Mouse (Mus musculus) lung, postnatal 14 days (tissue): ENCODE results near the gene Pcx.

Source experiments
- DNase-seq: peaks from one replicate; pipeline ENCODE4 v3.0.0; 2021

The Pcx gene

DNA sequence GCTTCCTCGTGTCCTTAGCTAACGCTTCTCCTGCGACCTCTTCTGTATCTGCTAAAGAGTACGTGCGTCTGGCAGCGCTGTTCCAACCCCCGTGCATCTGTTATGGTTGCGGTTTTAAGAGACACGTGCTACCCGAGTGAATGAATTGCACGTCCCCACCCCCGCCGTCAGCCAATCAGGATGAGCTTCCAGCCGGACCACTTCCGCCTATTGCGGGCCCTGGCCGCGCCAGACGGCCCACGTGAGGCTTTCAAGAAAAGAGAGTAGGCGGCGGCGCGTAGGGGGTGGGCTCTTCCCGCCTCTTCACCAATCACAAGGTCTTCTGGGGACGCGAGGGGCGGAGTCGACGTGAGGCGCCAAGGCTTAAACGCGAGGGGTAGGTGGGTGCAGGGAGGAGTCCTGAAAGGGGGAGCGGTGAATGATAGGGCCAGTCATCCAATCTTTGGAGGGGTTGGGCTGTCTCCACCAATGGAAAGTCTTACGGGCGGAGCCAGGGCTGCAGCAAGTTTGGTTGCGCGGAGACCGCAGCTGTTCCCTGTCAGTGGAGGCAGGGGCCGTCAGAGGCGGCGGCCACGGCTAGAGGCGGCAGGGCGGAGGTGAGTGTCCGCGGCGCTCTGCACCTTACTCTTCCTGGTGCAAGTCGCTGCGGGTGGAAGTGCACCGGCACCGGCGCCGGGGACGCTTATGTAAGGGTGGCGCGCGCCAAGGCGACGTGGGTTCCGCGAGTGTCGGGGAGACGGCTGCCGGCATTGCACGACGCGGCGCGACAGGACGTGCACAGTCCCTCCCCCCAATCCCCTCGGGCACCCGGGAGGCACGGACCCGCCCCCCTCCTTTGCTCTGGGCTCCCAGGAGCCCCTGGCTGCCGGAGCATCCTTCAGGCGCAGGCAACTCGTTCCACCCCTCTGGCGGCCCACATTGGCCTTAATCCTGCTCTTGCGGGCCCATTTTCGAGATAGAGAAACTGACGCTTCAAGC is at the start of gene Pcx:
Gene Pcx, plus strand, starts transcription at position 487 of the 978 bp plus-strand sequence.
- DNase-seq, result peak; percentile 98

DNA sequence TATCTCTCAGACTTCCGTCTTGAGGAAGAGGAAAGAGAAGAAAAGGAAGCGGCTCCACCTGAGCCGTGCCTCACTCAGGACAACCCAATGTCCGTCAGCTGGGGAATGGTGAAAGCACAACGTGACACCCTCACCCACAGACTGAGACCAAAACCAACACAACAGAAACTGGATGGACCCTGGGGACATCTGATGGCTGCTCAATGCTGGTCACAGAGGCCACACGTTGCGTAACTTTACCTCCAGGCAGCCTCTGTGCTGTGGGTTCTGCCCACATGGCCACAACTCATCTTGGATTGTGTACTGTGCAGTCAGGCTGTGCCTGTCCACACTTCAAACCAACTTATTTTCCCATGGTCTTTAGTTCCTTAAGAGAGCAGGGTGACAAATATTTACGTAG is 48.3 kb upstream of the Pcx start:
- DNase-seq, result no peak

DNA sequence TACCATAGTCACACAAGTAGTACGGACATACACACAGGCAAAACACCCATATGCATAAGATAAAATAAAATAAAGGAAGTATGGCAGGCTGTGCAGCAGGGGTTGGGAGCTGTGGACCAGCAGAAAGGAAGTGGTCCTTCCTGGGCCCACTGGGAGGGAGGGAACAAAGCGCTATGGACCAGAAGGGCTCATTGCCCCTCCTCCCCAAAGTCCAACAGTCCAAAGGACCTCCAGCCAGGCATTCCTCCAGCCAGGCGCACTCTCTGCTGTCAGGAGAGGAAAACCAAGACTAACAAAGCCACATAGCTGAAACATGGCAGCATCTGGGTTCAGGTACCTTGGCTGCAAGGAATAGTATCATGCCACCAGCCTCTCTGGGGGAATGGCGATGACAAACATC is 45.6 kb upstream of the Pcx start:
- DNase-seq, result no peak

DNA sequence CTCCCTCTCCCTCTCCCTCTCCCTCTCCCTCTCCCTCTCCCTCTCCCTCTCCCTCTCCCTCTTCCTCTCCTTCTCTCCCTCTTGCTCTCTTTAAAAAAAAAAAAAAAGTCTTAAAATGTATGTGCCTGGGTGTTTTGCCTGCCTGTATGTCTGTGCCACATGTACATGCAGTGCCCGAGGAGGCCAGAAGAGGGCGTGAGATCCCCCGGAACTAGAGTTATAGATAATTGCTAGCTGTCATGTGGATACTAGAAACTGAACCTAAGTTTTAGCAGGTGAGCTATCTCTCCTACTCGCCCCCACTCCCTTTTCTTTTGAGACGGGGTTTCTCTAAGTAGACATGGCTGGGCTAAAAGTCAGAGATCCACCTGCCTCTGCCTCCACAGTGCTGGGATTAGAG is 41.9 kb upstream of the Pcx start:
- peak; percentile 25 for DNase-seq

DNA sequence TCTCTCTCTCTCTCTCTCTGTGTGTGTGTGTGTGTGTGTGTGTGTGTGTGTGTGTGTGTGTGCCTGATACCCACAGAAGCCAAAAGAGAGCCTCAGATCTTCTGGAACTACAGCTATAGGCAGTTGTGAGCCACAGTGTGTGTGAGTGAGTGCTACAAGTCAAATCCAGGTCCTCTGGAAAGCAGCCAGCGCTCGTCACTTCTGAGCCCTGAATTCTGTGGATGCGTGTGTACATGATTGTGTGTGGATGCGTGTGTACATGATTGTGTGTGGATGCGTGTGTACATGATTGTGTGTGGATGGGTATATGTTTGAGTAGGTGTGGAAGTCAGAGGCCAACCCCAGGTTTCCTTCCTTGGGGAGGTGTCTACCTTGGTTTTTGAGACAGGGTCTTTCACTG is 36.7 kb upstream of the Pcx start:
- DNase-seq, result no peak

DNA sequence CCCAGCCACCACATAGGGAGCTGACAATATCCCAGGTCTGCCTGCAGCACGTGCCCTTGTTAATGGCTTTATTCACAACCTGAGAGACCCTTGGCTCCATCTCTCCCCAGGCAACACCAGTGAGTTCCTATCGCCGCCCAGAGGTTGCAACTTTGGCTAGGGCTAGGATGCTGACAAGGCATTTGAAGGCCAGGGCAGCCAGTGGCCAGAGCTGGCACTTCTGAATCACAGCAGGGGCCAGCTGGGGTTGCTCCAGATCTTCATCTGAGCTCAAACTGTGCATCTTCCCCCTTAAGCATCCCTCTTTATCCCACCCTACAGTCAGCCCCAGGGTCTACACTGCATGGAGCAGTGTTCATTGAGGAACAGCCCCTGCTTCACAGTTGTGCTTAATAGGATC is 35.5 kb upstream of the Pcx start:
- DNase-seq, result no peak

DNA sequence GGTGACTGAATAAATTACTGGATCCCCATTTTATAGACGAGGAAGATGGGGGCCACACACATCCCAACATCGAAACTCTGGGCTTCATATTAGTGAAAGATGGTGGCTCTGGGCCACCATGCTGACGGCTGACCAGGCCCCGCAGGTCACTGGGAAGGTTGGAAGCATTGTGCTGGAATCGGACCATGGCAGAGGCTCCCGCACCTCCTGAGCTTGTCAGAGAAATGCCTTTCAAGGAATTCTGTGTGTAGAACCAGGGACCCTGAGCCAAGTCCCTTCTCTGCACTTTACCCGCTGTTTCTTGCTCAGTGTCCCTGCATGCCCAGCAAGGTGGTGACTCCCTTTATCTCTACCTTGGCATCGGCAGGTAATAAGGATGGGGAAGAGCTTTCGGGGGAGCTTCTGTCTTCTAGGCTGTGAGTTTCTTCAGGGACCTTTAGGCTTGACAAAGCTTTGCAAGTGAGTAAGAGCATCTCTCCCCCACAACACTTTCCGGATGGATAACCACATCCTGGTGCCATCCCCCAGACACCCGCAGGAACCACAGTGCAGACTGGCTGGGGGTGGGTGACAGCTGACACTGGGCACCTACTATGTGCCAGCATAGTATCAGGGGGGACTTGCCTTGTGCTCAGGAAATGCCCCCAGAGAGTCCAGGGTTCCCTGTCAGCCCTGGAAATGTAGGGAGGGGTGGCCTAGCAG is 34.9 kb upstream of the Pcx start:
- DNase-seq, result no peak

DNA sequence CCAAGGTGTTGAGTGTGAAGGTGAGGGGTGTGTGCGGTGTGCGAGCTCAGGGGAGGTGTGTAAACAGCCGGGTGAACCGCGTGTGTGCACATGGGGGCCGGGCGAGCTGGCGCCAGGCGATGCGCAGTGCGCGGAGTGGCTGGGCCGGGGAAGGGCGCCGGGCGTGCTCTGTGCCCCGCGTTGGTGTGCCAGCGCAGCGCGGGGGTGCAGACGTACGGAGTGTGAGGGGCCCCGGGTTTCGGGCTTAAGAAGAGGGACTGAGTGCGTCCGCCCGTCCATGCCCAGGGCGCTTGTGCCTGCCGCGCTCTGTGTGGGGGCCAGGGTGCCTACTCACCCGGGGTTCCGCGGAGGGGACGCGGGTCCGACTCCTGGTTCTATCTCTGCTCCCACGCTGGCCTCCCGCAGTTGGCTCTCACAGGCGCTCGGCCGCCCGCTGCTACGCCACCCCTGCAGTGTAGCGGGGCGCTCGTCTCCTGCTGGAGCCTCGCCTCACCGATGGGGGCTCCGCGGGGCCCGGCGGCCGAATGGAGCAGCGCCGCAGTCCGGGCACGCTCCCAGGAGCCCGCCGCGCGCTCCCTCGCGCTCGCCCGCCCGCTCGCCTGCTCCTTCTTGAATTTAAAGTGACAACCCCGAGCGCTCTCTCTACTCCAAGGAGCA is 33.5 kb upstream of the Pcx start:
- peak; percentile 28 for DNase-seq

DNA sequence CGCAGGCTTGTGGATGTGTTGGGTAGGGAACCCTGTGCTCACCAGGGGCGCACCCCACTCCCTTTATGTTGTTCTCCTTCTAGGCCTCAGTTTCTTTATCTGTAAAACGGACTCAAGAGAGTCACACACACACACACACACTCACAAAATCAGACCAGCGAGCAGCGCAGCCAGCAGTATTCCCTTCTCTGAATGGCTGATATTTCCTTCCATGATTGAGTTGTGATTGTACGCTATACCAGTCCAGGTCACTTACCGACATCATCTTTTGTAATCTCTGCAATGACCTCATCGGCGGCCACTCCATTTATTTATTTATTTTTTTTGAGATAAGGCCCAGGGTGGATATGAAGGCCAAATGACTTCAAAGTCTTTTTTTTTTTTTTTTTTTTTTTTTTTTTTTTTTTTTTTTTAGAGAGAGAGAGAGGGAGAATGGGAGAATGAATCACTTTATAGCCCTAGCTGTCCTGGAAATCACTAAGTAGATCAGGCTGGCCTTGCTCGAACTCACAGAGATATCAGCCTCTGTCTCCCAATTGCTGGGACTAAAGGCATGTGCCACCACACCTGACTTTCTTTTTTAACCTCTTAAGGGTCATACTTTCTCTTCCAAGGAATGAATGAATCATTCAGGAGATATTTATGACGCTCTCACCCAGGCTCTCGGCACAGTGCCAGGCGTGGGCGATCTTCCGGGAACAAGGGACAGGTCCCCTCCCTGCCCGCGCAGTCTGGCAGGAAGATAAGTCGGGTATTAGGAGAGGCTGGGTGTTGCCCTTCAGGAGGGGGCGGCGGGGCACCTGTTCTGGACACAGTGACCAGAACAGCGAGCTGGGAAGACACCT is 32.7 kb upstream of the Pcx start, which contains the start of gene Syt12:
Gene Syt12, minus strand, starts transcription at position 103 of the 845 bp plus-strand sequence.
- peak; percentile 50 for DNase-seq

DNA sequence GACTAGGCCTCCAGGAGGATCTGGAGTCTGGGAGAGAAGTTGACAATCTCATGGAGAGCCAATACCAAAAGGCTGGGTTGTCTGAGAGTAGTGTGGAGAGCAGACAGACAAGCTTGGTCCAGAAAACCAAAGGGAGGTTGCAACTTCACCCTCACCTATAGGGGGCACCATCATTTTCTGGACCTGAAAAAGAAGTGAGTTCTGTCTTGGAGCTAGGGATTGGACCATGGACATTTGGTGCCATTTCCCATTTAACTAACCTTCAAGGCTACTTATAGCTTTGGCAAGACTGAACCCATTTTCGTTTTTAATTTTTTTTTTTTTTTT is 32.1 kb upstream of the Pcx start:
- DNase-seq, result no peak

DNA sequence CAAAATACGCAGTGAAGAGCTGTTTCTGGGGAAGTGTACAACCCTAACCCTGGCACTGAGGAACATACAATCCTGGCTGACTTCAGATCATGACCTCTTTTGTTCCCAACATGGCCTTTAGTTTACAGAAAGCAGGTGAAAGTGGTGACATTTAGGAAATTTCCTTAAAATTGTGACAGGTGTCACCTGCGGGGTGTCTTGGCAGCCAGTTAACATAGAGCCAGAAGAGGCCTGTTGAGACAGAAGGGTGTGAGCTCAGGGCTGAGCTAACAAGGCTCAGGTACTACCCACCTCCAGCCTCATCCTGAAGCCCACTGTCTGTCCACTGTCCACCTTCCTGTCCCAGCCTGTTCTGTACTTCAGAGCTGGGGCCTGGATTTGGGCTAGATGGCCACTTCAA is 30.2 kb upstream of the Pcx start:
- no peak for DNase-seq

DNA sequence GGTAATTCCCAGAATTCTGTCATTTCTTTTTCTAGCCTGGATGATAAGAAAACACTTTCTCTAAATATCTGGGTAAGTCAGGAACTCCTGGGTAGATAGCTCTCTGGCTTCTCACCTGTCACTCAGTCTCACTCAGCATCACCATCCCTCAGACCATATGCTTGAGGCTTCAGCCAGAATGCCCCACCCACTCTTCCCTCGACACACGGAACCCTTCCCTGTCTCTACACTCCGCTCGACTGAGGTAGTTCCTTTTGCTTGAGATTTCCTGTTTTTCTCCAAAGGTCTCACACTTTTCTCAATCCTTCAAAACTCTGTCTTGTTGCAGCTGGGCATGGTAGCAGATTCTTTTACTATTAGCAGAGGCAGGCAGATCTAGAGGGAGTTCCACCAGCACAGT is 28.9 kb upstream of the Pcx start:
- no peak for DNase-seq

DNA sequence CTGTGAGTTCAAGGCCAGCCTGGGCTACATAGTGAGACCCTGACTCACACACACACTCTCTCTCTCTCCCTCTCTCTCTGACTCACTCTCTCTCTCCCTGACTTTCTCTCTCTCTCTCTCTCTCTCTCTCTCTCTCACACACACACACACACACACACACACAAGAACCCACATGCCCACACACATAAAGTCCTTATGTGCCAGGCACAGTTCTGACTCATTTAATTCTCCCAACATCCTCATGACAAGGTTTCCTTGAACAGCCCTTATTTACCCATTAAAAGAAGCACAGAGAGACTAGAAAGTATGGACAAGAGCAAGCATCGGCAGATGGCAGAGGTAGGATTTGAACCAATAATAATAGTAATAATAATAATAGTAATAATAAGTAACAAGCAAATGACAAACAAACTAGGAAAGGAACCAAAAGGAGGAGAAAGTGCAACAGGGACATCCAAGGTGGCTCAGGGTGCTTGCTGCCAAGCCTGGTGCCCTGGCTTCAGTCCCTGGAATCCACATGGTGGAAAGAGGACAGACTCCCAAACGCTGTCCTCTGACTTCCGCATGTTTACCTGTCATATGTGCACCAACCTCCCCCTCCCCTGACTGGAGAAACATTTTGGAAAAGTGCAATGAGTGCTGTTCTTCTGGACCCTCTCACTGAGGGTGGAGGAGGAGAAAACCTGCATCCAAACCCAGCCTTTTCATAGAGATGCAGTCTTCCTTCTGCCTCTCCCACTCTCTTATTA is 28.0 kb upstream of the Pcx start:
- no peak for DNase-seq

DNA sequence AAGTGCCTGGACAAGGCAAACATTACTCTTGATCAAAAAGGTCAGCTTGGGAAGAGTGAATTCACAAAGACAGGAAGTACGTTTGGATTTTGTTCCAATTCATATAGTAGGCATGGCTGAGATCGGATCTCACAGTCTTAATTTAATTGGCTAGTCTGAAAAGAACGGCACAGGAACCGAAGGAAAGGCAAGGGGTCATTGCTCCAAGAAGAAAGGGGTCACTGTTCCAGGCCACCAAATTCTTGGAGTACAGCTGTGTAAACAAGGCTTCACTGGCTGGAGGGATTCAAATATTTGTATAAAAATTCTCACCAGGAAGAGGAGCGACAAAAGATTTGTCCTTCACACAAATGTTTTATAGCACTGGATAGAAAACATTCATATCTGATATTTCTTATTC is 25.3 kb upstream of the Pcx start:
- no peak for DNase-seq

DNA sequence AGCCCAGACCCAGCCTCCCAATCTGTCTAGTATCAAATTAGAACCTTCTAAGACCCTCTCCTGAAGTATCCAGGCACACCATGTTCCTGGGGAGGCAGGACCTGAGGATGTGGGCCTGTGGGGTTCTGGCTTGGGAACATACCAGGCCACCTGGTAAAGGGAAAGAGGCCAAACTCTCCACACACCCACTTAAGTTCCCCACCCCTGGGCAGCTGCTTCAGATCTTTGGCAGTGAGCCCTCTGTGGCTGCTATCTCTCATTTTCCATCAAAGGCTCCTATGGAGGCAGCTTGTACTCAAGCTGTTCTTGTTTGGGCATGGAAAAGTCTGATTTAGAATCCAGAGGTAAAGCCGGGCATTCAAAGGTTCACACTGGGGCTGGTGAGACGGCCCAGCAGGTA is 22.4 kb upstream of the Pcx start:
- DNase-seq, result peak; percentile 41

DNA sequence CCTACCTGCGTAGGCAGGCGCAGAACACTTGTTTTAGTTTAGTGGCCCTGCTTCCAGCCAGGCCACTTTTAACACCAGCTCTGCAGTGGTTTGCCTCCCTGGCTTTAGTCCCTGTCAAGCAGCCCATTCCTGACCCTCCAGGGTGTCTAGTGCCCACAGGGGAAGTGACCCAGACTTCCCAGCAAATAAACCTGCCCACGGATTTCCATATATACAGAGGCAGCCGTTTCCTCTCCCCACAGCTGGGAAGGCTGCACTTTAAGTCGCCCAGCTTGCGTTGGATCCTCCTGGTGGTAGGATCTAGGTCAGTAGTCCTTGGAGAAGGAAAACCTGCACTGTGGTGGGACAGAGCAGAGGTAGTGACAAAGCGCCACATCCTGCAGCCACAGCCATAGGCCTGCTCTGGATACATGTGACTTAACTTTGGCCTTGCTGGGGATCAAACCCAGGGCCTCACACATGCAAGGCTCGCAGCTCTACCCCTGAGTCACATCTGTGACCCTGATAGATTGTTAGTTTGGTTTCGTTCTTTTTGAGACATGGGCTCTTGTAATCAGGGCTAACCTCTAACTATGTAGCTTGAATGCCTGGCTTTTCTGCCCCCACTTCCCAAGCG is 19.1 kb upstream of the Pcx start:
- no peak for DNase-seq

DNA sequence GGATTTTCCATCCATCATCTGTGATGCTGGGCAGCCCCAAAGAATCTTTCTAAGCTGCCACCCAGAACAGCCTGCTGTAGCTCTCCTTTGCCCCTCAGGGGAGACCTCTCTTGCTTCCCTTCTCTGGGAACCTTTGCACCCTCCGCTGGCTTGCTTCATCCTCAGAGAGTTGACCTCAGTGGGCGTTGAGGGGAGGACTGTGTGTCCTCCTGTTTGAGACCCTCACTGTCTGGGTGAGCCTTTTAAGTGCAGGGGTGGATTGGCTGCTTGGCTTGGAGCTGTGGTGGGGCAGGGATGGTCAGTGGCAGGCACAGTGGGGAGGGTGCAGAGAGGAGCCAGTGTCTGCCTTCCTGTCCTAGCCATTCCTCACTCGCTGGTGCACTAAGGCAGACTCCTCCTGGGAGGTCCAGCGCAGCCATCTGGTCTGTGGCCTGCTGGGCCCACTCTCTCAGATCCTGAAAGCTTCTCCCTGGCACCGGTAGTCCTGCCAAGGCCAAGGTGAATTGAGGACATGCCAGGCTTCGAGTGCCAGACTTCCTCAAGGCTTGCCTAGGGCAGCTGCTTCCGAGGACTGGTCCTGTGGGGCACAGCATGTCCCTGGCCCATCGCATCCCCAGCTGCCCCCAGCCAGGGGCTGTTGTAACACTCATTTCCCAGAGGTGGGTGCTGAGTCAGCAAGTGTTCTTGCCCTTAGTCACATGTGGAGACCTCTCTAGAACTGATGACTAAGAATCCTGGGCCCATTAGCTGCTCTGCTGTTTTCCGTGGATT is 17.6 kb upstream of the Pcx start:
- DNase-seq, result peak; percentile 32

DNA sequence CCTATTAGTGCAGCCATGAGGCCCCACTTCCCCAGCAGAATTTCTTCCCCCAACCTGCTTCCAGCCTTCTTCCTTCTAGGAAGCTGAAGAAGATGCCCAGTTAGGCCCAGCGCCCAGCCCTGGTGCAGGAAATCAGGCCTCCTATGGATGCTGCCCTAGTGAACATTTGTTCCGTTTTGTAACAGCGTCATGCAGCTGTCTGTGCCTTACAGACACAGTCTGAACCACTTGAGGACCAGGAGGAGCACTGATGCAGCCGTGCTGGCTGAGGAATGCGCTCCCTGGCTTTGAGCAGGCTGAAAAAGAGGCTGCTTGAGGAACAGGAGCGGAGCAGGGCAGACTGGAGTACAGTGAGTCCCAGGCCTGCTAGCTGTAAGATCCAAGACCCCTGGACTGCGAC is 15.6 kb upstream of the Pcx start:
- DNase-seq, result no peak

DNA sequence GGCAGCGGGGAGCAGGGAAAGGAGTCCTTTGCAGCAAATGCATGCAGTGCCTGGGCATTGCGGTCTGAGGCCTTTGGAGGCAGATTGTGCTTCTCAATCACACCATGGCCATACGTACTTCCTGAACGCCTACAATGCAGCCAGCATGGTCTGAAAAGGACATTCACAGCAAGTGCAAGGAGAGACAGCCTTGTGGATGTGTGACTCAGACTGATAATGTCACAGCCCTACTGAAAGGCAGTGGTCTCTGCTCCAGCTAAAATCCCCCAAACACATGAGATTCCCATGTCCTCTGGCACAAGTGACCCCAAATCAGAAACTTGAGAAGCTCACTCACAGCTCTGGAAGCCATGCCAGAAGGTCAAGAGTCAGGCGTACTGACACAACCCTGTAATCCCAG is 14.5 kb upstream of the Pcx start:
- DNase-seq, result no peak

DNA sequence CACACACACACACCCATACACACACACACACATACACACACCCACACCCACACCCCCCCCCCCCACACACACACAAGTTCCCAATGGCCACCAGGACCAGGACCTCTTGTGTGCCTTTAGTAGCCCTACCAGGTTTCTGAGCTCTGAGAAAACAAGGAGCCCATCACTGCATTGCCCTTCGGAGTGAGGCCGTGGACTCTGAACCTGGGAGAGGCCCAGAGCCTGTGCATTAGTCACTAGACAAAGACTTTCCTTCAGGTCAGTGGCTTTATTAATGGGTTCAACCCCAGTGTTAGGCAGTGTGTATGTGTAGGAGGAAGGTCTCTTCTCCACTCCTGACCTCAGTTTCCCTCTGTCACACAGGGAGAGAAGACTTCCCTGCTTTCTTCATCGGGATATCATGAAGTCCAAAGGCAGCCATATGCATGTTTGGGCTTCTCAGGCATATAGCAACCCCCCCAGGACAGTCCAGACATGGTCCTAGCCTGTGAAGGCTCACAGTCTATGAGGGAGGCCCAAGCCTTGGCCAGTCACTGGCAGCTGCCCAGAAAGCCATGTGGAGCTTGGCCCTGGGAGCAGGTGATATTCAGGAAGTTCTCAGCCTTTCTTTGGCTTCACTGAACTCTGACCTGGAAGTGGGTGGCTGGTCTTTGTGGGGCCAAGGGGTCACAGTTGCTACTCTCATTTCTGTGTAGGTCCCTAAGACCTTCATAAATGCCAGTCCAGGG is 13.6 kb upstream of the Pcx start:
- no peak for DNase-seq
